Mouse (Mus musculus): ENCODE results near the gene Pigw.

GRCm38 (mm10) chr11:84885238-84885637, 5.2 kb upstream of the Pigw start:
- TF ChIP-seq POLR2AphosphoS2 (IDR thresholded peaks at IDR 0.05; ENCODE audit: low read length) (no peak), MAX (IDR thresholded peaks at IDR 0.05; ENCODE audit: low read length) (no peak), CTCF (IDR thresholded peaks at IDR 0.05 in 2 of 3, conservative IDR thresholded peaks at IDR 0.05 in 1 of 3; ENCODE audit: control insufficient read depth in 1 of 3, insufficient read depth in 1 of 3, low read depth in 2 of 3, low read length in 3 of 3, poor library complexity in 1 of 3, severe bottlenecking in 1 of 3) (no peak), TCF12 (IDR thresholded peaks at IDR 0.05; ENCODE audit: low read depth, low read length) (no peak), ZNF384 (IDR thresholded peaks at IDR 0.05; ENCODE audit: low read depth, low read length) (no peak), E2F4 (IDR thresholded peaks at IDR 0.05; ENCODE audit: borderline replicate concordance, low read depth, low read length) (no peak), MEF2A (IDR thresholded peaks at IDR 0.05; ENCODE audit: extremely low read depth, insufficient replicate concordance, low read depth, low read length, poor library complexity, severe bottlenecking) (no peak)
